Mouse (Mus musculus): ENCODE results near the gene Hs3st3b1.

The Hs3st3b1 gene

DNA sequence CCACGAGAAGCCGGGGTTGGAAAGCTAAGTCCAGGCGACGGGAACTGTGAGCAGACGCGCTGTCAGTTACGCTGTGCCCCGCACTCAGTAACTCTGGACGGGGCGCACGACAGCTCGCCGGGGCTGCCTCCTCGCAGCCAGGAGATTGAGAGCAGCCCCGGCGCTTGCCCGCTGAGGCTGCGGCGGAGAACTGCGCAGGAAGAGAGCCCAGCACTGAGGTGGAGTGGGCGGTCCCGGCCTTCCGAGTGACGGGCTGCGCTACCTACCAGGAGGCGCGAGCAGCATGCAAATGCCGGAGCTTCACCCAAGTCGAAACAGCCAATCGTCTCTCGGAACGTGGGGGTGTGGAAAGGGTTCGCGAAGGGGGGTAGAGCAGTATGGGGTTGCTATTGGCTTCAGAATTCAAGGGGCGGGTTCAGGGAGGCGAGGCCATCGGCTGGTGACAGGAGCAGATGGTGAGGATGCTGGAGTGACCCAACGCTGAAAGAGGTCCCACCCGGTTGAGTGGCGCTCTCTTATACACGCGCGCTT lies at the start of gene Hs3st3b1:
Gene Hs3st3b1, minus strand, starts transcription at position 200 of the 531 bp plus-strand sequence.
- peak; percentile 87 for DNase-seq (ENCODE audit: low spot score)

DNA sequence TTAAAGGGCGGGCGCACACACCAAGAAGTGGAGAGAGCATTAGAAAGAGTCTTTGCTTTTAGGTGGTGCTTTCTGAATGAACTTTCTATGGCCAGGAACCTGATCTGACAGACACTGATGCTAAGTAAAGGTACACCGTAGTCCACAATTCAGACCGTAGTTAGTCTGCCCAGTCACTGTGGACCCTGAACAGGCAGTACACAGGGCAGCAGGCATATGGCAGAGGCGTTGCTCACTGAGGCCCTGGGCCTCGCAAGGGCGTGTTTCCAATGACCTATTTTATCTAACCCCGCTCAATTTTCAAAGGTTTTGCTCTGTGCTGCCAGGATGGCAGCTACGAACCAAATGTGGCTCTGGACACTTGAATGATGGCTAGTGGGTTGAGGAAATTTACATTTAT lies 49.4 kb upstream of the Hs3st3b1 start:
- DNase-seq (ENCODE audit: low spot score), result no peak

DNA sequence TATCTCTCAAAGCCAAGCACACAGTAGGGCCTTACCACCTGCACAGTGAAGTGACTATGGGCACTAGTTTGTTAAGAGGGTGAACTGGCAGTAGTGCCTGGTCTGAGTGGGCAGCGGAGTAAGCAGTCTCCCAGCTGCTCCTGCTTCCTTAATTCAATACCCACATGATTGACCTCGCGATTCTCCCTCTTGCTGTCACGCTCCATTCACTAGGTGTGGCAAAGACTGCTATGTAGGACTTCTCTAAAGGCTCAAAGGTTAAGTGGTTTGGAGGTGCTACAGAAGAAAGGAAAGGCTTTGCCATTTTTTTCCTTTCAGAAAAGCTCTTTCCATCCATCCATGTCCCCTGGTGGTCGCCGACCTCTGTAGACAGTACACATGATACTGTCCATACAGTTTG lies 48.7 kb upstream of the Hs3st3b1 start:
- no peak for DNase-seq (ENCODE audit: low spot score)

DNA sequence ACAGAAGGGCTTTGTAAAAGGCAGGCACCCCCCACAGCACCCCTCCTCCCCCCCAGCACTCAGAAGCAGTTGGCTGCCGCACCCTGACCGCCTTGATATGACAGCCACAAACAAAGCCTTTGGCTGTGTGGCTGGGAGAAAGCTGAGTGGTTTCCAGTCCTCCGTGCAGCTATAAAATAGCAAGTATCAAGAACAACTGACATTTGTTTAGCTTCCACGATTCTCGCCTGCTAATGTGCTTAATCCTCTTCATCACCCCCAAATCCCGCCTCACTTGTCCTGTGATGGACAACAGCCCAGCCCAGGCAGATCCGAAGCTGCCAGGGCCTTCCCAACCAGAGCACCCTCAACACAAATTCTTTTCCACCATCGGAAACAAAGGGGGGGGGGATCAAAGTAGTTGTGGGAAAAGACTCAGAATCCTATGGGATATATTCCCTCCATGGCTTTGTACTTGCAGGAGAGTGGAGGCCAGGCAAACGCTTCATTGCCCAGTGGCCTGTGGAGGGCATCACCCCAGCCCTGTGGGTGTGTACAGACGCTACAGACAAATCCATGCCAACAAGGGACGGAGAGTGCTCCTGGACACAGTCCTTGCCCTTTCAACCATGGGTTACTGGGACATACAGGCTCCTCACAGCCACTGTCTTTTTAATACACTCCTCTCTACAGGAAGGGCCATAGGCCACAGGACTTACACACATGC lies 47.3 kb upstream of the Hs3st3b1 start:
- no peak for DNase-seq (ENCODE audit: low spot score)

DNA sequence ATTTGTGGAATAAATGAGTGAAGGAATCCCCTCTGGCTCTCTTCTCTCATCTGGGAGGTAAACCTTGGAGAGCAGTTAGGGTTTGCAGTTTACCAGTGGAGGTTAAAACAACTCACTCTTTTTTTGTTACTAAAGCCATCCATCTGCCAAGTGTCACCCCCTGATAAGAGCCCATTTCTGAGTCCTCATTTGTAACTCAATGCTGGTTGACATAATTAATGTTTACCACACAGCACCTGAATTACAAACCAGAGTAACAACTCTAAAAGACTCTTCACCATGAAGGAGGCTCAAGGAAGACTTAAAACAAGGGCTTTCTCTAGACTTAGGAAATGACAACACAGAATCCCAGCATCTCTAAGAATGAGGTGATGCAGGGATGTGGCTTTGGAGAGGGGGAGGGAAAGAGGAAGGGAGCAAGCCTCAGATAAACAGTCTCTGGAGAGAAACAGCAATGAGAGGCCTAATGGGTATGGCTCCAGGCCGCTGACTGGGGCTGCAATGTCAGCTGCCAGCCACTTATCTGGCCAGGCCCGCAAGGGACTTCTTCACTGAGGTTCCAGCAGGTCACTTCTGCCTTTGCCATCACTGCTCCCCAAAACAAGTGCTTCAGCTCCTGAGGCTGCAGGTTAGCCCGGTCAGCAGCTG lies 46.4 kb upstream of the Hs3st3b1 start:
- no peak for DNase-seq (ENCODE audit: low spot score)

DNA sequence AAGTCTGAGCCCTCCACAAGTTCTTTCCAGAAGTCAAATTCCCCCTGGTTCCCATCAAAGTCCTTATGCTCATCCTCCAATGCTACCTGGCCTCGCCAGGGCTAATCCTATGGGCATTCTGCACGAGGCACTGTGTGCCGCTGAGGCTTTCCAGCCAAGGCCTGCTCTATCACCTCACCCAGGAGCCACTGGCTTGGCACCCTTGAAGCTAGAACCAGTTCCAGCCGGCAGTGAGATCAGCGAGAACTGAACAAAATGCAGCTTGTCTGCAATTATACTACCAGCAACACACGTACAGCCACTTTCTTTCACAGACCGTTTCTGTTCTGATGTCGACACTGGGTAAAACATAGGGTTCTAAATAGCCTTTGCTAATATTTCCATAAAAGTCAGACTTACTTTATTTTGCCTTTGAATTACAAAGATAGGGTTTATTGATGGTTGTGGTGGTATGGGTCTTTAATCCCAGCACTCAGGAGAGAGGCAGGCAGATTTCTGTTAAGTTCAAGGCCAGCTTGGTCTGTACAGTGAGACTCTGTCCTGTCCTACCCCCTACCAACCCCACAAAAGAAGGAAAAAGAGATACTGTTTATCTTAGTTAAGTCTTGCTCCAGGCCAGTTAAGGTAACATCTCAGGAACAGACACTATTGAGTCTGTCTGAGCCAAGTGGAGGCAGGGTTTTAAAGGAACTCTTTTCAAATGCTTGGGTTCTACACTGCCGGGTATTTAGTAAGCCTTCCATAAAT lies 45.7 kb upstream of the Hs3st3b1 start:
- no peak for DNase-seq (ENCODE audit: low spot score)

DNA sequence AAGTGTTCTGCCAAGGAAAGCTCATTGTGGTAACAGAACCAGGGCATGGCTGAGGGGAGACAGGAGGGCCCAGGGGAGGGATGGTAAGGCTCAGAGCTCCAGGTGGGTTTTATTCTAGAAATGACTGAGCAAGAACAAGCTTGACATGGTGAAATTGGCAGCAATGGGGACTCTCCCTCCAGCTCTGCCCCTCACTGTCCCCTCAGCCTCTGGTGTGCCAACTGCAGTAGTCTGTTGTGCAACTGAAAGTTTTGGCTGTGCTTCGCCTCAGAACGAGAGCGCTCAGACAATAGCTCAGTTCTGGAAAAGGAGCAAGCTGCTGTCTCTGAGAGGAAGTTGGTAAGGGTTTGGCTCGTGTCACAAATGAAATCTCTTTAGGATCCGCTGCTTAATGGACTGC lies 43.3 kb upstream of the Hs3st3b1 start:
- no peak for DNase-seq (ENCODE audit: low spot score)

DNA sequence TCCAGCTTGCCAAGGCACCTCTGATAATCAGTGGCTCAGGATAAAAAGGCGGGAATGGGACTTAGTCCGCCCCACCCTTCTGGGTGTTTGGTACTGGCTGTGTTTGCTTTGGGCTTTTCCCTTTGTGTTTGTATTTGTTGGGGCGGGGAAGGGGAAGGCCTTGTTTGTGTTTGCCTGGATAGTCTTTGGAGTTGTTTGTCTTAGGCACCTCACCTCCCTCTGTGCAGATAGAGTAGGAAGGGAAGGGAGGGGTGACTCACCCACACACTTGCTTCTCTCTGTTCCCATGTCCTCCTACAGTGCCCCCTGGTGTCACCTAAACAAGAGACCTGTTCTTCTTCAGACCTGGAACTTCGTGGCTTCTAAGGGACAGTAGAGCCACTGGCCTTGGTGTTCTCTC lies 35.1 kb upstream of the Hs3st3b1 start:
- DNase-seq (ENCODE audit: low spot score), result no peak

DNA sequence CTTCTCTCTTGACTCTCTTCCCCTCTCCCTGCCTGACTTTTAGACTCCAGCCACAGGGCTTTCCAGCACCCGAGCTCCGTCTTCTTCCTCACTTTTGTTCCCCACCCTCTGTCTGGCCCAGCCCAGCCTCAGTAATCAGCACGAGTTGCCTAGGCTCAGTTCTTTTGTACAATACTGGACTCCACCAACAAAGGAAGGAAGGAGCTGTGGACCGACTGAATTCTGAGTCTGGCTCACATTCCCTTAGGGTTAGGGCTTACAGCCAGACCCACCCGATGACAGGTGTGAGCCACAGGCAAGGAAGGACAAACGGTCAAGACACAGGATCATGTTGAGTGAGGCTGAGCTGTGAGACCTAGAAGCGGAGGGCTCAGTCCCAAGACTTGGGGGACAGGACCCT lies 34.7 kb upstream of the Hs3st3b1 start:
- no peak for DNase-seq (ENCODE audit: low spot score)

DNA sequence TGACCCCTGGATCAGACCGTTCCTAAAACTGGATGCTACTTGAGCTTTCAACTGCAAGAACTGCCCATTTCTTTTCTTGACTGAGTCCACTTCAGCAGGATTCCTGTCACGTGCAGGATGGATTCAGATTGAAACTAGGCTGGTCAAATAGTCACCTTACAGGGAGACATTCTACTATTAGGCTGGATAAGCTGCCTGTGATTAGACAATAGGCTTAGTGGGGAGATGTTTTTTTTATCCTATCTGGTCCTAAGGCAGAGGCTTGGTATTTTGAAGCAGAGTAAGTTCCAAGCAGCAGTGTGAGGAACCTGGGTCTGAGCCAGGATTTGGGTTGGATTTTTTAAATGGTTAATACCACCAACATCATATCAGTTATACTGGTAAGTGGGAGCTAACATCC lies 31.8 kb upstream of the Hs3st3b1 start:
- no peak for DNase-seq (ENCODE audit: low spot score)

DNA sequence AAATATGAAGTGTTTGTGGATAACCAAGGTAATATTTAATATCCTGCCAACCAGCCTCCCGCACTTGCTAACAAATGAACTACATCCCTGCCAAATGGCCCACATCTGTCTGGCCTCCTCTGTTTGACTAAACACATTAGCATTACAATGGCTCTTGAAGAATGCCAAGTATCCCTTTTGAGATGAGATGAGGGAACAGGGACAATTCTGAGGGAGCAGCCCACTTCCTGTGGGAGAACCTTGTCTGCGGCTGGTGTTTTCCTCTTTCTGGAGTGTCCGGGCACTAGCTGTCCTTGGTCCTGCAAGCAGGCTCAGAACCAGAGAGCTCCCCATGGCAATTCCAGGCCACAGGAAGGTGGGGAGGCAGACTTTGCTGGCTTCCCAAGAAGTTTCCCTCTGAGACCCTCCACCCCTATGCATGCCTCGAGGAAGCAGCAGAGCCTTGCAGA lies 30.7 kb upstream of the Hs3st3b1 start:
- DNase-seq (ENCODE audit: low spot score), result no peak

DNA sequence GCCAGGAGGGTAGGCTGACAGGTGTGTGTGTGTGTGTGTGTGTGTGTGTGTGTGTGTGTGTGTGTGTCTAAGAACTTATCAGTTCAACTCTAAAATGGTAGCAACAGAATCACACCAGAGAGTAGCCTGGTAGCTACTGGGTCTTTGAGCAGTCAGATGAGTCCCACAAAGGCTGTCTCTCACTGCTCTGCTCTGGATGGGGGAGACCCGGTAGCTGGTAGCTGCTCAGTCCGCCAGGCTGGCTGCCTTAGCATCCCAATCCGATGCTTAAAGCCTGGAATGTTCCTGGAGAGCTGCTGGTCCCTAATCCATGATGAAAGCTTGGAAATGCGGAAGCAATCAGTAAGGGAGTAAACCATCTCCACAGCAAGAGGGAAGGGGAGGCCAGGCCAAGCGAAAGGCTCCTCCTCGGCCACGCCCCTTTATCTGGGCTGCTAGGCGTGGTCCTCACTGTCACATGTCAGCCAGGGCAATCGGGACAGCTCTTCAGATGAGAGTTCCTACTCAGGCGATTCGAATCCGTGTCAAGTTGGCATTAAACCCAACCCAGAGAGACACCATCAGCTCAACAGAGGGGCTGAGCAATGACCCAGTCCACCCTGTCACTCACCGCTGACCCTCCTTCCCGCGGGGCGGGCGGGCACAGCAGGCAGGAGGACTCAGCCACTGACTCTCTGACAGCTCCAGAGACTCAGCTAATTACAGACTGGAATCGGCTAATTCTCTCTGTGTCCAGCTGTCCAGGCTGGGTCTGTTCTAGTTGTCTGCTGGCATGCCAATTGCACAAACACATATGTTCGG lies 29.9 kb upstream of the Hs3st3b1 start:
- peak; percentile 31 for DNase-seq (ENCODE audit: low spot score)

DNA sequence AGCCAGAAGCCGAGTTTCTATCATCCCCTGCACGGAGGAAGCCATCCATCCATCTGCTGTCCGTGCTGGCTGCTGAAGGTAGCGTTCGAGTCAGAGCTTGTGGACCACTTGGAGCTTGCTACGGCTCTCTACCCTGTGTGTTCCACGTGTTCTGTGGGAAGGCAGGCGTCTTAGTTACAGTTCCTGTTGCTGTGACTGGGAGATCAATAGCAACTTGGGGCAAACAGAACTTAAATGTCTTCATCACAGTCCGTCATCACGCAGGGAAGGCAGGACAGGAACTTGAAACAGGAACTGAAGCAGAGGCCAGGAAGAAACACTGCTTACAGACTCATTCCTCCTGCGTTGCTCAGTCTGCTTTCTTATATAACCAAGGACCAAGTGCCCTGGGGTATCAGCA lies 26.3 kb upstream of the Hs3st3b1 start:
- no peak for DNase-seq (ENCODE audit: low spot score)

DNA sequence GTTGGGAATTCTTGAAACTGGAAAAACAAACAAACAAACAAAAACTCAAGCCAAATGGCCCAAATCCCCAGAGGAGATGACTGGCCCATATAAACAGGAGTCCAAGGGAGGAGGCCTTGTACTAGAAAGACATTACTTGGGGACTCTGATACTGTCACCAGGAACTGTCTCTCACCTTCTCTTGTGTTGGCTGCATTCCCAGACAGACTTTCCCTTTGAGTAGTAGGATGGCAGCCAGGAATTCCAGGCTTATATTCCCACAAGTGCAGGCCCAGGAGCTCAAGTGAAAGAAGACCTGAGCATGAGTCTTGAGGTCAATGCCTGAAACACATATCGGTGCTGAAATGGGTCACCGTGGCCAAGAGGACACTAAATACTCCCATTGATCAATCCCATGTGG lies 24.9 kb upstream of the Hs3st3b1 start:
- DNase-seq (ENCODE audit: low spot score), result no peak

DNA sequence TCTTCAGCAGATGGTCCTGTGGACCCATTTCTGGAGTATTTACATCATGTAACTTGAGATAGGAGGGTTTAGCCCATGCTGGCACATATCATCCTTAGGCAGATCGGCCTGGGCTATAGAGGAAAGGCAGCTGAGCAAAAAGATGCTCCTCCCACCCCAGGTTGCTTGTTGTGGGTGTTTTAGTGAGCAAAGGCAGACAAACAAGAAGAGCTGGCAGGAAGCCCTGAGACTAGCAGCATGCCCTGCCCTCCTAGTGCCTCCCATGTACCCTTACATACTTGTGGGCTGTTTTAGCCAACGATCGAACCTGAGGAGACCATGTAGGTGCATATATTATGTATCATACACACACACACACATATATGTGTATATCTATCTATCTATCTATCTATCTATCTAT lies 21.9 kb upstream of the Hs3st3b1 start:
- DNase-seq (ENCODE audit: low spot score), result no peak

DNA sequence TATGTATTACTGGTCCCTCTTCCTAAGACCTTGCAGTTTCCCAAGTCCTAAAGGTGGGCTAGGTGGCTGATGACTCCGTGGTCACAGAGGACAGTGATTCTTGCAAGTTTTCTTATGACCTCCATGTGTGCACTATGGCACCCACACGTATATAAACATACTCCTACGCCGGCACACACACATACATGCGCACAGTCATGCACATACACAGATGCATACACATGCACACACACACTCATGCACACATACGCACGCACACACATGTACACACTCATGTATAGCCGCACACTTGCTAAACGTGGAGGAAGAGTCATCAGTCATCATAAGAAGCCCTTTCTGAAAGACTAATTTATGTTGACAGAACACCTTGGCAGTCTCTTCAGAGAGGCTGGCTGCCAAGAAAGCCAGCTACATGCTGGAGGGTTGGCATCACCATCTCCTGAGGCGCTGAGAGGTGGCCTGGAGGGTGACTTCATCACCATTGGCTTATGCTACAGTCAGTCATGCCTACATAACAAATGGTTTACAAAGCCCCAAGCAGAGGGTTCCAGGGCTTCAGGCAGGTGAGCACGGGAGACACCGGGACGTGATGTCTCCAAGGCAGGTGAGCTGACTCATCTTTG lies 21.3 kb upstream of the Hs3st3b1 start:
- no peak for DNase-seq (ENCODE audit: low spot score)

DNA sequence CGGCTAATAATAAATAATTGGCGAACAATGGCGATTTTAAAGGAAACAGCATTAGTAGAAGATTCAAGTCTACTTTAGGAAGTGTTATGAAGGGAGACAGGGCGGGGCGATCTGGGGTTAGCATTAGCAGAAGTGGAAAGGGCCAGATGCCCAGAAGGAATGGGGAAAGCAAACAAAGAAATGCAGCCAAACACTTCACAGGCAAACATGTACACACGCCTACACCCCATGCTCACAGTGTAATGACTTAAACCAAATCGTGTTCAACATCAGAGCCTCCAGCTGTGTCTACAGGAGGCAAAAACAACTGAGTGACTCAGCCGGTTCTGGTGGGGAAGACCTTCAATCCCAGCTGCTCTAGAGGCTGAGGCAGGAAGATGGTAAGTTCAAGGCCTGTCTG lies 20.1 kb upstream of the Hs3st3b1 start:
- no peak for DNase-seq (ENCODE audit: low spot score)

DNA sequence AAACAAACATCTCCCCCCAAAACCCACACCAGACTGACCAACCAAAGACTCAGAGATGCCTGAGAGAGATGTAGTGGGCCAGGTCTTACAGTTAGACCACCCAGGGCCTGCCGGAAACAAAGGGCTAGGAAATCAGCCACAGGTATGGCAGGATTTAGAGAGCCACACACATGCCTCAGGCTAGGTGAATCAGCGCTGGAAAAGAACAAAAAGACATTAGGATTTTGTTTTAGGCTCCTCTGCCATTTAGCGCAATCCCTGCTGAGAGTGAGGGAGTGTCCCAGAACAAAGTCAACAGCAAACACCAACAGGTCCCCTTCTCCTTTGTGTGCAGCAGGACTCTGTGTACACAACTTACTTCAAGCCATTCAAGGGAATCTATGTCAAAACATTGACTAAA lies 14.6 kb upstream of the Hs3st3b1 start:
- DNase-seq (ENCODE audit: low spot score), result no peak

DNA sequence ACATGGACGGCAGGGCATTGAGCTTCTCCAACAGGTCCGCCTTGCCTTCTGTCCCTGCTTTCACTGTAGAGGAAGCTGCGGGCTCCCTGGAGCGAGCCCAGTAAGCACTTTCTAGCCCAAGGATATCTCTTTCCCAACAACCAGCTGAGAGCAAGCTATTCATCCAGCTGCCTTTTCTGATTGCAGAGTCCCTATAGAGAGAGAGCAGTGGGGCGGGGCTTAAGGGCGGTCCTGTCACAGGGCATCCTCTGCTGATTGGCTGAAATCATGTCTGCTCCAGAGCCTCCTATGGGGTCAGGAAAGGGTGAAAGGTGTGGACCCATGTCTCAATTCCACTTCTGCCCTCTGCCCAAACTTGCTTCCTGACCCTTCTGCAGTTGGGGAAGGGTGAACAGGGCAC lies 4.8 kb upstream of the Hs3st3b1 start:
- no peak for DNase-seq (ENCODE audit: low spot score)

DNA sequence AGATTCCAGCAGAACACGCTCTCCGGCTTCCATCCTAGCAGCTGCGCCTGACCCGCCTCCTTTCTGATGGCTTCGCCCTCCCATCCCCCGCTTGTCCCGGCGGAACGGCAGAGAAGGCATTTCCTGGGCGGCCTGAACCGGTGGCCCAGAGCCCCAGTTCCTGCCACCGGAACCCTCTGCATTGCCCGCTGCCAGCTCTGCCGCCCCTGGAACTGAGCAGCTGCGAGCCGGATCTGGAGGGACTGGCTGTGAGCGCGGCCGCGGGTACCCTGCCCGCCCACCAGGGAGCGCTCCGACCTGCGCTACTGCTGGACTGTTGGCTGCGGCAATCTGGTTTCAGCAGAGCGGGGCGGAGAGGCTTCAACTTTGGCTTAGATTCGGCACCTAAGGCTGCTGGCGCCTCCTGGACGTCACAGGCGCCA lies 3.1 kb upstream of the Hs3st3b1 start:
- peak; percentile 78 for DNase-seq (ENCODE audit: low spot score)

DNA sequence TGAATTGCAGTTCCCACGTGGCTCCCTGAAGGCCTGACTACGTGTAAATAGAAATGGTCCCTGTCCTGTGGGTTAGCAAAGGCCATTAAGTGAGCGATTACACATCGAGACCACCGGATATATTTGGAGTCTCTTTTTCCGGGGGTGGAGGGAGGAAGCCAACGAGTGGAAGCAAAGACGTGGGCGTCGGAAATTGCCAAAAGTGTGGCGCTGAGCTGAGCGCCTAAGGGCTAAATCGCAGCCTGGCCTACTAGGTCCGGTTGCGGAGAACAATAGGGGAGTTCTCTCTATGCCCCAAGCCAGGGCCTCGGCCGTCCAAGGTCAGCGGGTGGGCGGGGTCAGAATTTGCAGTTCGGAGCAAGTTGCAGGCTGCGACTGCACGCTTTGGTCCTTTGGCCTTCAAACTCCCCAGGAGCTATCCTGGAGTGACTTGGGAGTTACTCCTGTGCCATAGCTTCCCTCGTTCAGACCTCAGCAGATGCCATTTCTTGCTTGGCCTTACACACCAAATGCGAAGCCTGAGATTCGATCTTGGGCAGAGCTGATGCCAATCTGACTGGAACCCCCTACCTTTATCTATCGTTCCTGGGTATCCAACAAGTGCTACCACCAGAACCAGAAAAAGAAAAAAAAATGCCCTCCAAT lies 2.3 kb upstream of the Hs3st3b1 start:
- DNase-seq (ENCODE audit: low spot score), result no peak

Measured in ovary, postnatal 14 days (tissue).